Mouse (Mus musculus) heart, postnatal 0 days (tissue): ENCODE data around the gene Pgk1.

Experiments
- CTCF ChIP-seq: IDR thresholded peaks from 2 replicates; pipeline ENCODE4 v1.5.1; 2016; ENCODE audit warnings: antibody characterized with exemption, control low read depth, low read depth
- EP300 ChIP-seq: IDR thresholded peaks from 2 replicates; pipeline ENCODE4 v1.6.1; 2016; ENCODE audit warnings: antibody characterized with exemption, low read depth

GRCm38 (mm10) chrX:106219171-106220032 is 32.5 kb downstream of the Pgk1 start:
- no peak for TF ChIP-seq CTCF
- TF ChIP-seq EP300 = no peak
